Mouse (Mus musculus) lung, embryonic 15.5 days (tissue): ENCODE measurements around the gene Gpr31b. TPM values are rescaled to one million over a fixed set of nuclear protein-coding genes. Genes with fewer than 3 reads are reported as not detected.
"Not testable (repeated sequence)": the region's sequence is repeated elsewhere in the genome, so short reads cannot be mapped to it uniquely, and the experiment has no call there.

Source experiments
- ATAC-seq: fragments of 200-750 bp; cut with Nextera tagmentation; 2 replicates; pipeline ENCODE4 v1.8.0; 2017; ENCODE audit warnings: moderate number of reproducible peaks, borderline replicate concordance; ENCODE audit not compliant: low FRiP score, low TSS enrichment; ENCODE audit errors: extremely low read depth
- H3K27ac ChIP-seq: fragments of 300-500 bp; sonication (generic); 2 replicates; pipeline ENCODE4 v1.5.1; 2015; ENCODE audit warnings: moderate library complexity, mild to moderate bottlenecking, inconsistent platforms
- H3K27me3 ChIP-seq: fragments of 300-500 bp; sonication (generic); 2 replicates; pipeline ENCODE4 v1.6.1; 2015; ENCODE audit warnings: inconsistent platforms
- H3K36me3 ChIP-seq: fragments of 300-500 bp; sonication (generic); 2 replicates; pipeline ENCODE4 v1.6.1; 2015; ENCODE audit warnings: inconsistent platforms
- H3K4me1 ChIP-seq: fragments of 300-500 bp; sonication (generic); 2 replicates; pipeline ENCODE4 v1.6.1; 2015; ENCODE audit warnings: inconsistent platforms
- H3K4me2 ChIP-seq: fragments of 300-500 bp; sonication (generic); 2 replicates; pipeline ENCODE4 v1.6.1; 2015; ENCODE audit warnings: inconsistent platforms, mild to moderate bottlenecking, moderate library complexity
- H3K4me3 ChIP-seq: fragments of 300-500 bp; sonication (generic); 2 replicates; pipeline ENCODE4 v1.5.1; 2015; ENCODE audit warnings: mild to moderate bottlenecking, inconsistent platforms
- H3K9ac ChIP-seq: fragments of 300-500 bp; sonication (generic); 2 replicates; pipeline ENCODE4 v1.6.1; 2015; ENCODE audit warnings: inconsistent platforms
- H3K9me3 ChIP-seq: fragments of 300-500 bp; sonication (generic); 2 replicates; pipeline ENCODE4 v1.6.1; 2016; ENCODE audit warnings: inconsistent platforms
- WGBS: fragments of 180-500 bp; shearing (Covaris S2); methylation state at CpG from one replicate; pipeline ENCODE4 v1.1.7; 2015; 5-methylcytosine and 5-hydroxymethylcytosine counted together
- polyA plus RNA-seq: library from polyadenylated mRNA; unstranded; fragments of >200 nt; fragmentation: Nextera tagmentation; extraction: Ambion mirVana; gene quantifications from 2 replicates; pipeline ENCODE4 v1.2.1, GENCODE M21; 2015

Gene Gpr31b
- polyA plus RNA-seq, 1 experiment from 2014 or later = not detected

- no peaks in the 10 kb centered on the region for H3K9me3 ChIP-seq
- no peak overlapping the region for H3K27ac ChIP-seq
- H3K4me2 ChIP-seq = no peak overlapping the region
- H3K27me3 ChIP-seq = no peaks in the 10 kb centered on the region
- 19% methylated on average over 3 of the region's 3 CpGs for WGBS
- no peak overlapping the region for H3K4me3 ChIP-seq
- H3K9ac ChIP-seq = no peak overlapping the region
- H3K36me3 ChIP-seq = peaks cover 37% of the 10 kb centered on the region
- H3K4me1 ChIP-seq = peaks cover 12% of the 10 kb centered on the region
- no peak for ATAC-seq
These were observed 42.2 kb downstream of the Gpr31b start for GRCm38 (mm10) chr17:13009887-13010286.

- peak overlapping the region; percentile 90 for H3K4me3 ChIP-seq
- peak overlapping the region; percentile 69 for H3K9ac ChIP-seq
- peak overlapping the region; percentile 72 for H3K4me2 ChIP-seq
- peak overlapping the region; percentile 90; the same call in 1 of the 2 replicates for H3K27ac ChIP-seq
- 3% methylated on average over 10 of the region's 10 CpGs for WGBS
- H3K4me1 ChIP-seq = peaks cover 12% of the 10 kb centered on the region
- H3K27me3 ChIP-seq = no peaks in the 10 kb centered on the region
- no peak for ATAC-seq
- no peaks in the 10 kb centered on the region for H3K9me3 ChIP-seq
- H3K36me3 ChIP-seq = peaks cover 26% of the 10 kb centered on the region
These were observed 43.6 kb downstream of the Gpr31b start for GRCm38 (mm10) chr17:13008528-13008927.

GRCm38 (mm10) chr17:13007730-13008425 is 44.2 kb downstream of the Gpr31b start:
- H3K9me3 ChIP-seq = no peaks in the 10 kb centered on the region
- peaks cover 12% of the 10 kb centered on the region for H3K4me1 ChIP-seq
- H3K9ac ChIP-seq = peak overlapping the region; percentile 69
- peak overlapping the region; percentile 90 for H3K4me3 ChIP-seq
- H3K27ac ChIP-seq = peak overlapping the region; percentile 90
- H3K27me3 ChIP-seq = no peaks in the 10 kb centered on the region
- peaks cover 20% of the 10 kb centered on the region for H3K36me3 ChIP-seq
- ATAC-seq = peak; percentile 98
- H3K4me2 ChIP-seq = peak overlapping the region; percentile 72
- under 1% methylated on average over 76 of the region's 76 CpGs for WGBS

GRCm38 (mm10) chr17:13006984-13007383 is 45.1 kb downstream of the Gpr31b start:
- Histone ChIP-seq H3K4me3 (peak overlapping the region; percentile 90), H3K27me3 (no peaks in the 10 kb centered on the region), H3K27ac (no peak overlapping the region), H3K36me3 (peaks cover 12% of the 10 kb centered on the region), H3K9ac (0 out of 2 replicates have a peak overlapping the region, but pooled peaks have one; percentile 27), H3K4me2 (peak overlapping the region; percentile 72), H3K9me3 (no peaks in the 10 kb centered on the region), H3K4me1 (peaks cover 12% of the 10 kb centered on the region)
- no peak for ATAC-seq
- 48% methylated on average over 5 of the region's 5 CpGs for WGBS

- H3K9ac ChIP-seq = peak within 1 kb of the TSS; percentile 27; the same call in 1 of the 2 replicates
- not testable (repeated sequence) for H3K27me3 ChIP-seq, H3K36me3 ChIP-seq, ATAC-seq, H3K9me3 ChIP-seq
- peaks cover 12% of the 10 kb centered on the region for H3K4me1 ChIP-seq
- peak within 1 kb of the TSS; percentile 72 for H3K4me2 ChIP-seq
- H3K27ac ChIP-seq = 0 out of 2 replicates have a peak within 1 kb of the TSS, but pooled peaks have one; percentile 51
- 96% methylated on average over 2 of the region's 2 CpGs for WGBS
- H3K4me3 ChIP-seq = peak within 1 kb of the TSS; percentile 90
These were observed 45.5 kb downstream of the Gpr31b start, which contains the start of gene Sod2 for GRCm38 (mm10) chr17:13006546-13006945. Gene Sod2, plus strand, starts transcription at chr17:13006846.

- not testable (repeated sequence) for H3K9ac ChIP-seq, ATAC-seq, H3K36me3 ChIP-seq, H3K9me3 ChIP-seq, H3K4me3 ChIP-seq, H3K27ac ChIP-seq, H3K4me2 ChIP-seq, H3K27me3 ChIP-seq
- WGBS = 44% methylated on average over 2 of the region's 2 CpGs
- peaks cover 12% of the 10 kb centered on the region for H3K4me1 ChIP-seq
These were observed 47.7 kb downstream of the Gpr31b start for GRCm38 (mm10) chr17:13004436-13004835.

- H3K4me2 ChIP-seq, ATAC-seq, H3K4me1 ChIP-seq, H3K36me3 ChIP-seq, H3K9me3 ChIP-seq, H3K27ac ChIP-seq, H3K27me3 ChIP-seq, H3K9ac ChIP-seq, H3K4me3 ChIP-seq: not testable (repeated sequence)
- WGBS = 83% methylated on average over 5 of the region's 5 CpGs
These were observed 49.9 kb downstream of the Gpr31b start for GRCm38 (mm10) chr17:13002243-13002642.

Other genes starting within 250 kb of the Gpr31b start
- gene Mas1, start 184.2 kb downstream of the Gpr31b start, polyA plus RNA-seq = 0.15 and 0.69 TPM in 2 replicates
- gene Mrgprh, start 176.3 kb downstream of the Gpr31b start, polyA plus RNA-seq = not detected in 2 replicates
- 1.1 and 1.5 TPM in 2 replicates for gene Pnldc1, start 142.1 kb downstream of the Gpr31b start, polyA plus RNA-seq
- gene Tcp1, start 136.6 kb downstream of the Gpr31b start, polyA plus RNA-seq = 394 and 401 TPM in 2 replicates
- 154 and 155 TPM in 2 replicates for gene Mrpl18, start 136.0 kb downstream of the Gpr31b start, polyA plus RNA-seq
- 0.60 and 0.89 TPM in 2 replicates for gene Acat3, start 111.7 kb downstream of the Gpr31b start, polyA plus RNA-seq
- 116 and 117 TPM in 2 replicates for gene Acat2, start 91.5 kb downstream of the Gpr31b start, polyA plus RNA-seq
- 115 and 129 TPM in 2 replicates for gene Wtap, start 58.1 kb downstream of the Gpr31b start, polyA plus RNA-seq
- 101 and 106 TPM in 2 replicates for gene Sod2, start 45.5 kb downstream of the Gpr31b start, polyA plus RNA-seq
- not detected in 2 replicates for gene Tcp10b, start 8.8 kb upstream of the Gpr31b start, polyA plus RNA-seq
- not detected in 2 replicates for gene Unc93a, start 79.5 kb upstream of the Gpr31b start, polyA plus RNA-seq
- not detected in 2 replicates for gene Smok2a, start 168.9 kb upstream of the Gpr31b start, polyA plus RNA-seq
- not detected in 2 replicates for gene Smok2b, start 178.0 kb upstream of the Gpr31b start, polyA plus RNA-seq